Mouse (Mus musculus) embryonic facial prominence, embryonic 11.5 days (tissue): ENCODE data around the gene Mettl9. TPM values are rescaled to one million over a fixed set of nuclear protein-coding genes. Genes with fewer than 3 reads are reported as not detected.
A peak's percentile ranks its signal among the peaks of the same experiment; 100 is the strongest.

Experiments
- ATAC-seq: fragments of 200-750 bp; cut with Nextera tagmentation; replicated peaks from 2 replicates; pipeline ENCODE4 v1.8.0; 2017; ENCODE audit warnings: low read depth; ENCODE audit not compliant: insufficient number of reproducible peaks, low FRiP score, low TSS enrichment
- DNase-seq: peaks from one replicate; pipeline ENCODE4 v3.0.0-alpha.2; 2015; ENCODE audit warnings: low spot score
- H3K27ac ChIP-seq: fragments of 300-500 bp; sonication (generic); replicated peaks from 2 replicates; pipeline ENCODE4 v1.5.1; 2014; ENCODE audit warnings: mild to moderate bottlenecking, low read depth, low read length, control low read depth
- H3K27me3 ChIP-seq: fragments of 300-500 bp; sonication (generic); 2 replicates; pipeline ENCODE4 v1.6.1; 2014; ENCODE audit warnings: mild to moderate bottlenecking, low read length, moderate library complexity, mixed read lengths; ENCODE audit not compliant: control insufficient read depth, insufficient read depth
- H3K36me3 ChIP-seq: fragments of 300-500 bp; sonication (generic); replicated peaks from 2 replicates; pipeline ENCODE4 v1.6.1; 2014; ENCODE audit warnings: low read depth, mild to moderate bottlenecking, low read length, moderate library complexity, mixed read lengths; ENCODE audit not compliant: control insufficient read depth, insufficient read depth
- H3K4me1 ChIP-seq: fragments of 300-500 bp; sonication (generic); 2 replicates; pipeline ENCODE4 v1.6.1; 2014; ENCODE audit warnings: low read length, mixed read lengths; ENCODE audit not compliant: control insufficient read depth, insufficient read depth
- H3K4me2 ChIP-seq: fragments of 300-500 bp; sonication (generic); 2 replicates; pipeline ENCODE4 v1.6.1; 2014; ENCODE audit warnings: low read depth, mild to moderate bottlenecking, control low read depth, low read length, moderate library complexity
- H3K4me3 ChIP-seq: fragments of 300-500 bp; sonication (generic); 2 replicates; pipeline ENCODE4 v1.5.1; 2014; ENCODE audit warnings: low read depth, low read length, control low read depth
- H3K9ac ChIP-seq: fragments of 300-500 bp; sonication (generic); replicated peaks from 2 replicates; pipeline ENCODE4 v1.6.1; 2014; ENCODE audit warnings: mild to moderate bottlenecking, control low read depth, low read length
- H3K9me3 ChIP-seq: fragments of 300-500 bp; sonication (generic); replicated peaks from 2 replicates; pipeline ENCODE4 v1.6.1; 2016; ENCODE audit warnings: mild to moderate bottlenecking, low read length, inconsistent platforms, mixed read lengths; ENCODE audit not compliant: control insufficient read depth
- WGBS: fragments of 180-500 bp; shearing (Covaris S2); extraction: QIAGEN DNeasy Blood & Tissue Kit; methylation state at CpG from one replicate; pipeline ENCODE4 v1.1.7; 2014; 5-methylcytosine and 5-hydroxymethylcytosine counted together
- polyA plus RNA-seq: library from polyadenylated mRNA; unstranded; fragments of >200 nt; fragmentation: Nextera tagmentation; extraction: Ambion mirVana; gene quantifications from 2 replicates; pipeline ENCODE4 v1.2.1, GENCODE M21; 2014

Mettl9 gene
- polyA plus RNA-seq, 1 experiment from 2014 or later = 293 TPM

- DNase-seq (no peak), ATAC-seq (no peak)
- H3K9me3 ChIP-seq = no peaks in the 10 kb centered on the region
Observed at GRCm38 (mm10) chr7:121090748-121091147, 56.5 kb downstream of the Mettl9 start.

GRCm38 (mm10) chr7:121093026-121093425 lies 58.8 kb downstream of the Mettl9 start:
- Histone ChIP-seq H3K4me1 (no peaks in the 10 kb centered on the region), H3K4me2 (no peak overlapping the region), H3K4me3 (no peak overlapping the region), H3K27me3 (no peaks in the 10 kb centered on the region), H3K9ac (no peak overlapping the region), H3K27ac (no peak overlapping the region), H3K36me3 (no peaks in the 10 kb centered on the region), H3K9me3 (no peaks in the 10 kb centered on the region)
- DNase-seq (no peak), ATAC-seq (no peak)
- WGBS = 81% methylated on average over 4 of the region's 4 CpGs

More at GRCm38 (mm10) chr7:121090748-121091147, 56.5 kb downstream of the Mettl9 start:
- Histone ChIP-seq H3K27ac (no peak overlapping the region), H3K4me1 (no peaks in the 10 kb centered on the region; the same call in 1 of the 2 replicates), H3K36me3 (no peaks in the 10 kb centered on the region), H3K9ac (no peak overlapping the region), H3K27me3 (no peaks in the 10 kb centered on the region), H3K4me3 (no peak overlapping the region), H3K4me2 (no peak overlapping the region)
- 88% methylated on average over 7 of the region's 7 CpGs for WGBS

DNA sequence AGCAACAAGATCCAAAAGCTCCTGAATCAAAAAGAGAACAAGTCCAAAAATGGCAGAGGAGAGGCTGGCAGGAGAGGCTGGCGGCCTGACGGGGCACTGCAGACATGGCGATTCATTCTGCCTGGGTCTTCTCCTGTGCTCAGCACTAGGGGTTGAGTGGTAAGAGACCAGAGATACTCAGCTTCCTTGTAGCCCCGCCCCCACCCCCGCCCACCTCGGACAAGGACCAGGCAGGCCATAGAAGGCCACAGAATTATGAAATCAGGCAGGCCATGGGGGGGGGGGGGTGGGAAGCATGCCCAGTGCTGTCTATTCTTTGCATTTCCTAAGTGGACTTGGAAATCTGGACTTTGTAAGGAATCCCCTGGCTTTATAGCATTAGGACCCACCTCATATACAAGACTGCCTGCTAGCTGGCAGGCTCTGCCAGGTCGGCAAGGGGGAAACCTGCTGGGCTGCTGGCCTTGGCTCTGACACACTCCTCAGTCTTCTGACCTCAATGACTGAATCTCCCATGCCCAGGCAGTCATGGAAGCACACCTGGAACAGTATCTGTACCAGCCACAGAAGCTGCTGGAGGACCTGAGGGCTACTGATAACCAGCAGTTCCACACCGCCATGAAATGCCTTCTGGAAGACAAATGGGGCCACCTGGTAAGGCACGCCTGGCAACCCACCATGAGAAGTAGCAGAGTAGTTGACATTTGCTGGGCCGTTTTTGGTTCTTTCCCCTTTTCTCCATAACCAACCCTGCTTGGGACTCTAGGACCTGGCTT lies 64.6 kb downstream of the Mettl9 start:
- DNase-seq (no peak), ATAC-seq (no peak)
- no peak overlapping the region for H3K9ac ChIP-seq
- WGBS = 75% methylated on average over 10 of the region's 10 CpGs
- H3K27me3 ChIP-seq = no peaks in the 10 kb centered on the region
- no peak overlapping the region for H3K4me2 ChIP-seq
- no peaks in the 10 kb centered on the region for H3K9me3 ChIP-seq
- no peaks in the 10 kb centered on the region for H3K36me3 ChIP-seq
- no peak overlapping the region for H3K4me3 ChIP-seq
- no peak overlapping the region for H3K27ac ChIP-seq
- H3K4me1 ChIP-seq = no peaks in the 10 kb centered on the region

- H3K27me3 ChIP-seq = no peaks in the 10 kb centered on the region
- H3K9me3 ChIP-seq = no peaks in the 10 kb centered on the region
- no peak for ATAC-seq
- H3K9ac ChIP-seq = no peak overlapping the region
- H3K4me2 ChIP-seq = no peak overlapping the region
- WGBS = 28% methylated on average over 3 of the region's 3 CpGs
- H3K36me3 ChIP-seq = no peaks in the 10 kb centered on the region
- no peak overlapping the region for H3K4me3 ChIP-seq
- H3K4me1 ChIP-seq = no peaks in the 10 kb centered on the region
- H3K27ac ChIP-seq = no peak overlapping the region
- no peak for DNase-seq
Observed at GRCm38 (mm10) chr7:121107851-121108250, 73.6 kb downstream of the Mettl9 start.

- WGBS = 47% methylated on average over 3 of the region's 3 CpGs
- H3K4me2 ChIP-seq = no peak overlapping the region
Observed at GRCm38 (mm10) chr7:121111321-121111720, 77.1 kb downstream of the Mettl9 start.

DNA sequence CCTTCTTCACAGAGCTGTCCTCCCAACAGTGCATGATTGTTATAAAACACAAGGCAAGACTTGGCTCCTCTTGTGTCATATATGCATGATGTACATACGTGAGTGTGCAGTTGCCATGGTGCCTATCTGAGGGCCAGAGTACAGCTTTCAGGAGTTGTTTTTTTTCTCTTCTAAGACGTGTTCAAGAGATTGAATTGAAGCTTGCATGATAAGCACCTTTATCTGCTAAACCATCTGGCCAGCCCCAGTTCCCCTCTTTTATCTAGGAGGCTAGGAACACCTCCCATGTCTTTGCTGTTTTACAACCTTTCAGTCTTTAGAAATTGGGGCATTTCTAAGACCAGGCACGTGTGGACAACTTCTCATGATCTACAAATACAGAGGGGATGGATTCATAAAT lies 77.5 kb downstream of the Mettl9 start:
- no peak overlapping the region for H3K4me3 ChIP-seq
- no peak overlapping the region for H3K27ac ChIP-seq
- no peaks in the 10 kb centered on the region for H3K27me3 ChIP-seq
- 79% methylated on average over 3 of the region's 3 CpGs for WGBS
- no peak for ATAC-seq
- no peaks in the 10 kb centered on the region for H3K4me1 ChIP-seq
- no peak overlapping the region for H3K4me2 ChIP-seq
- H3K9me3 ChIP-seq = no peaks in the 10 kb centered on the region
- no peak for DNase-seq
- no peaks in the 10 kb centered on the region for H3K36me3 ChIP-seq
- no peak overlapping the region for H3K9ac ChIP-seq

More at GRCm38 (mm10) chr7:121111321-121111720, 77.1 kb downstream of the Mettl9 start:
- no peaks in the 10 kb centered on the region for H3K4me1 ChIP-seq
- H3K27me3 ChIP-seq = no peaks in the 10 kb centered on the region
- no peak overlapping the region for H3K4me3 ChIP-seq
- no peak overlapping the region for H3K9ac ChIP-seq
- no peaks in the 10 kb centered on the region for H3K9me3 ChIP-seq
- ATAC-seq = no peak
- no peak overlapping the region for H3K27ac ChIP-seq
- H3K36me3 ChIP-seq = no peaks in the 10 kb centered on the region
- DNase-seq = no peak

DNA sequence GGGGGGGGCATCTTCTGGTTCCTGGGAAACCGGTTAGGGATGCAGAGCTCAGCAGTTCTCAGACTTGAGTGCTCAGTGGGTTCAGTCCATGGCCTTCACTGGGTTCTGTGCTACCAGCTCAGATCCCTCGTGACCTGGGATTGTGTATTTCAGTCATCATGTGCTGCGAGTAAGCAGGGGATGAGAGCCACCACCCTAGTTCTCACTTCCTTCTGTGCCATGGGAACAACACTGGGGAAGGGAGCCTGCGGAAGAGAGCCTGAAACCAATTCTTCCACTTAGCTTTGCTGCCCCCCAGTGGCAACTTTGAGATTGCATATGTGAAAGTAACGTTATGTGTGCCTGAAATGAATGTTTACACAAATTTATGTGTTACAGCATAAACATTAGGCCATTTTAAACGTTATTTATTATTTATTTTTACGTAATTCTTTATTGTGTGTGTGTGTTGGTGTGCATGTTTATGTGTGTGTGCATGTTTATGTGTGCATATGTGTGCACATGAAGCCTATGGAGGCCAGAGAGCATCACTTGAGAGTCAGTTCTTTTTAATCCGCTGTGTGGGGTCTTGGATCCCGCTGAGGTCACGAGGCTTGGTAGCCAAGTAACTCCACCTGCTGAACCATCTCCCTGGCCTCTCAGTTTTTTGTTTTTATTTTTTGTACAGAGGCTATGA lies 86.0 kb downstream of the Mettl9 start:
- Histone ChIP-seq H3K36me3 (no peaks in the 10 kb centered on the region), H3K9ac (no peak overlapping the region), H3K4me2 (no peak overlapping the region), H3K27ac (no peak overlapping the region), H3K4me3 (no peak overlapping the region), H3K9me3 (no peaks in the 10 kb centered on the region), H3K4me1 (no peaks in the 10 kb centered on the region), H3K27me3 (no peaks in the 10 kb centered on the region)
- WGBS = 10% methylated on average over 10 of the region's 10 CpGs
- peak; percentile 90 for DNase-seq
- peak; percentile 65; the same call in 1 of the 2 replicates for ATAC-seq
